Mouse (Mus musculus) cerebellum, postnatal 25 days (tissue): ENCODE results near the gene Calcoco1.

ENCODE experiments used
- DNase-seq, 2 experiments: peaks; one replicate each; pipeline ENCODE4 v3.0.0; 2021; ENCODE audit warnings: mixed read lengths in 2 of 2

Calcoco1 gene

GRCm38 (mm10) chr15:102737092-102737491 is 15.1 kb upstream of the Calcoco1 start:
- DNase-seq, result no peak

GRCm38 (mm10) chr15:102736127-102736944 is 14.4 kb upstream of the Calcoco1 start:
- peak; percentile 76 to 83 for DNase-seq

- DNase-seq, result peak; percentile 60 to 76
These were observed 13.1 kb upstream of the Calcoco1 start for GRCm38 (mm10) chr15:102735031-102735430.

- peak in 1 of 2 experiments; percentile 27 for DNase-seq
These were observed 12.0 kb upstream of the Calcoco1 start for GRCm38 (mm10) chr15:102733759-102734531.

GRCm38 (mm10) chr15:102733233-102733632 is 11.3 kb upstream of the Calcoco1 start:
- DNase-seq, result peak; percentile 98

- no peak for DNase-seq
These were observed 10.4 kb upstream of the Calcoco1 start for GRCm38 (mm10) chr15:102732406-102732805.

- DNase-seq, result no peak
These were observed 6.0 kb upstream of the Calcoco1 start for GRCm38 (mm10) chr15:102727951-102728350.

- DNase-seq, result no peak
These were observed 1.6 kb upstream of the Calcoco1 start for GRCm38 (mm10) chr15:102723358-102724135.

GRCm38 (mm10) chr15:102722500-102722931 is 538 bp upstream of the Calcoco1 start:
- DNase-seq, result no peak

GRCm38 (mm10) chr15:102721016-102721898 is 721 bp downstream of the Calcoco1 start:
- DNase-seq, result no peak

- DNase-seq, result peak in 1 of 2 experiments; percentile 42
These were observed 5.8 kb downstream of the Calcoco1 start for GRCm38 (mm10) chr15:102716132-102716531.

- no peak for DNase-seq
These were observed 14.2 kb downstream of the Calcoco1 start for GRCm38 (mm10) chr15:102707736-102708269.

GRCm38 (mm10) chr15:102705923-102706503 is 16.0 kb downstream of the Calcoco1 start:
- no peak for DNase-seq

- no peak for DNase-seq
These were observed 16.6 kb downstream of the Calcoco1 start for GRCm38 (mm10) chr15:102705226-102705894.

GRCm38 (mm10) chr15:102704806-102705205 is 17.2 kb downstream of the Calcoco1 start:
- no peak for DNase-seq

- no peak for DNase-seq
These were observed 19.0 kb downstream of the Calcoco1 start for GRCm38 (mm10) chr15:102702972-102703371.

- peak; percentile 93 to 95 for DNase-seq
These were observed 23.8 kb downstream of the Calcoco1 start for GRCm38 (mm10) chr15:102698193-102698592.

- DNase-seq, result no peak
These were observed 25.1 kb downstream of the Calcoco1 start for GRCm38 (mm10) chr15:102696899-102697298.

GRCm38 (mm10) chr15:102693600-102693999 is 28.4 kb downstream of the Calcoco1 start:
- DNase-seq, result peak; percentile 83 to 91

GRCm38 (mm10) chr15:102692991-102693411 is 29.0 kb downstream of the Calcoco1 start:
- DNase-seq, result peak; percentile 88 to 91
